Mouse (Mus musculus) thymus, postnatal 0 days (tissue): ENCODE data around the gene Tfr2. TPM values are rescaled to one million over a fixed set of nuclear protein-coding genes. Genes with fewer than 3 reads are reported as not detected.
"Not testable (repeated sequence)": the region's sequence is repeated elsewhere in the genome, so short reads cannot be mapped to it uniquely, and the experiment has no call there.

Experiments
- DNase-seq: peaks from one replicate; pipeline ENCODE4 v3.0.0-alpha.2; 2015; ENCODE audit warnings: low spot score
- polyA plus RNA-seq: library from polyadenylated mRNA; unstranded; fragments of >200 nt; fragmentation: Nextera tagmentation; extraction: Ambion mirVana; gene quantifications from 2 replicates; pipeline ENCODE4 v1.2.1, GENCODE M21; 2015

Gene Tfr2
- polyA plus RNA-seq, 1 experiment from 2014 or later = 0.98 TPM

DNA sequence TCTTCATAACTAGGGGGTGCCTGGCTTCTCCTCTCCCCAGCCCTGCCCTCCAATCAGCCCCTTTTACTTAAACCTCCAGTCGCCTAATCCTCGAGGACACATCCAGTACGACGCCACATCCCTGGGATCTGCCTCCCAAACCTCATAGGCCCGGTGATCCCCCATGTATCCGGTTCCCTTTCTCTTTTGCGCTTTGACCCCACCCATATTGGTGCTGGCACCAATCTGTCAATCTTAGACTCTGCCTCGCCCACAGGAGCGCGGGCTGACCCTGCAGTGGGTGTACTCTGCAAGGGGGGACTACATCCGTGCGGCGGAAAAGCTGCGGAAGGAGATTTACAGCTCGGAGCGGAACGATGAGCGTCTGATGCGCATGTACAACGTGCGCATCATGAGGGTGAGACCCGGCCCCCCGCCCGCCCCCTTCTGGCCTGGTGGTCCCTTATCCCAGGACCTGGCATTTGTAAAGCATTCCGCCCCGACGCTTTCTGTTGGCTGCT lies 14.1 kb downstream of the Tfr2 start:
- DNase-seq = peak; percentile 30

DNA sequence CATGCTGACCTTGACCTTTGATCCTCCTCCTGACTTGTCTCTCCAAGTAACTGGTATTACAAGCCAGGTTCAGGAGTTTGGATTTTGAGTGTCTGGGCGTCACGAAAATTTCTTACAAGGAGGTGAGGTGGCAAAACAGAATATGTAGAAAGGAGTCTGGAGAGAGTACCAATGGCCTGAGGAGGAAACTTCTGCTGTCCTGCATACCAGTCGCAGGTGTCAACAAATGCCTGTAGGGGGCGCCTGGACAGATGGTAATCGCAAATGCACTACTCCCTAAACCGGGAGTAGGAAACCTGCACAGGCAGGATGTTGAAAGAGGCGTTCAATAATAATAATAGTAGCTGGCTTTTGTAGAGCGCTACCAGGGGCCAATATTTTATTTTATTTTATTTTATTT lies 15.3 kb downstream of the Tfr2 start:
- DNase-seq = peak; percentile 69

DNA sequence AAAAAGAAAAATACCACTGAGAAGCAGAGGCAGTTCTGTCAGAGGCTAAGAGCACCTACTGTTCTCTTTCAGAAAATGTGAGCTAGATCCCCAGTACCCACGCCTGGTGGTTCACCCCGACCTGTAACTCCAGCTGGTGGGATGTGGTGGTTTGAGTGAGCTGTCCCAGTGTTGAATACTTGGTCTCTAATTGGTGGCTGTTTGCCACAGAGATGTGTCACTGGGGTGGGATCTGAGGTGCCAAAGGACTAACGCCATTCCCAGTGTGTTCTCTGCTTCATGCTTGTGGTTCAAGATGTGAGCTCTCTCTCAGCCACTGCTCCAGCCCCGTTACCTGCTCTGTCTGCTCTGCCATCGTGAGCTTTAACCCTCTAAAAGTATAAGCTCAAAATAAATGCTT lies 20.9 kb downstream of the Tfr2 start:
- DNase-seq = no peak

DNA sequence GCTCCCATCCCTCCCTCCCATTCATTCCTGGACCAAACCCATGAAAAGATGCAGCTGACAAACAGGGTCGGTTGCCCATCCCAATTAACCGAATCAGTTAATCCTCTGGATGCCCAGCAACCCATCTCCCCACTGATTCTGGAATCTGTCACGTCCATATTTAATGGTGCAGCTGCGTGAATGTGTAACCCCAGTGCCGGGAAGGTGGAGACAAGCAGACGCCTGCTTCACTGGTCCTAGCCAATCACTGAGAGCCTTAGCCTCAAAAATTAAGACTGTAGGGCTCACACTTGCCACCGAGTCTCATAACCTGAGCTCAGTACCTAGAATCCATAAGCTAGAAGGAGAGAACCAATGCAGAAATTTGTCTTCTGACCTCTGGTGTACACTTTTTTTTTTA lies 26.3 kb downstream of the Tfr2 start:
- DNase-seq = no peak

DNA sequence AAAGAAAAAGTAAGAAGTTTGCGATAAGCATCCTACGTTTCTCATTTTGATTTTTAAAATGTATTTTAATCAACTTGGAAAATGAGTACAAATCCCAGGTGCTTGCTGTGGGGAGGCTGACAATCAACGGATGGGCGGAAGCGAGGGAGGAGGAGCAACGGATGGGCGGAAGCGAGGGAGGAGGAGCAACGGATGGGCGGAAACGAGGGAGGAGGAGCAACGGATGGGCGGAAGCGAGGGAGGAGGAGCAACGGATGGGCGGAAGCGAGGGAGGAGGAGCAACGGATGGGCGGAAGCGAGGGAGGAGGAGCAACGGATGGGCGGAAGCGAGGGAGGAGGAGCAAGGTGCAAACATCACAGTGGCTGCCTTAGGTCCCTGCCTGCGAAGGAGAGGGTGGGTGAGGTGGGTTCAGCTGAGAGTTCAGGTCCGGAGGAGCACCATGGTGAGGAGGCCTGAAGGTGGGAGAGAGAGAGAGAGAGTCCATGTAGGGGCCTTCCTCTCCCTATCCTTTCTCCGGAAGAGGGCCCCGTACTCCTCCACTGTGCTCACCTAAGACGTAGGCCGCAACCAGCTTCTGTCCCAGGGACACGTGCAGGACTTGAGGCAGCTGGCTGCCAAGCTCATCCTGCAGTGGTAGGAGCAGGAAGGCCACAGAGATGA lies 27.1 kb downstream of the Tfr2 start:
- peak; percentile 62 for DNase-seq

DNA sequence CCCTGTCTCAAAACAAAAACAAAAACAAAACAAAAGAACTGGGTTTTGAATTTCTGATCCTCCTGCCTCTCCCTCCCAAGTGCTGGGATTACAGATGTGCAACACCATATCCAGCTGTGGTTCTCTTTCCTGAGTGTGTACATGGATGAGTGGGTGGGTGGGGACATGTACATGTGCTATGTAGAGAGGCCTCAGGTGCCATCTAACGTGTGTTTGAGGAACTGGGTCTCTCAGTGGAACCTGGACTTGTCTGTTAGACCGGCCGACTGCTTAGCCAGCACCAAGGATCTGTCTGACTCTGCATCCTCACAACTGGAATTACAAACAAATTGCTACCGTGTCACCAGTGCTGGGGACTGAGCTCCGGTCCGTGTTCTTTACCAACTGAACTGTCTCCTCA lies 28.0 kb downstream of the Tfr2 start:
- no peak for DNase-seq

DNA sequence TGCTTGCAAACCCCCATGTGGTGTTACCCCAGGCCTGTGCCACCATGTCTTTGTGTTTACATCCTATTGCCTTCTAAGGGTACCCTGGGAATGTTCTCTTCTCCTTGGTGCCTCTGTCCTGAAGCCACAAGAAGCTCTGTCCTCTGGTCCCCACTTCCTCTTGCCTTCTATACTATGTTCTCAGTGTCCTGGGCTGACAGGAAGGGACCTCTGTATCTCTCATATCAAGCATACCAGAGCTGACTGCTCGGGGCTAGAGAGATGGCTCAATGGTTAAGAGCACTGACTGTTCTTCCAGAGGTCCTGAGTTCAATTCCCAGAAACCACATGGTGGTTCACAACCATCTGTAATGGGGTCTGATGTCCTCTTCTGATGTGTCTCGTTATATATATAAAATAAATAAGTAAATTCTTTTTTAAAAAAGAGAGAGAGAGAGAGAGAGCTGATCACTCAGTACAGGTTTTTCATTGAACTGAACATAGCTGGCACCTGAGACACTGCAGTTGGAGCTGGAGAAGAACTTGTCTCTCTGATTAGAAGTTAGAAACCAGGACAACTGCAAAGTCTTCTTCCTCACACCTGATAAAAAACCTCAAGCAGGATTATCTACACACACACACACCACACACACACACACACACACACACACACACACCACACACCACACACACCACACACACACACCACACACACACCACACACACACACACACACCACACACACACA lies 28.6 kb downstream of the Tfr2 start:
- no peak for DNase-seq

DNA sequence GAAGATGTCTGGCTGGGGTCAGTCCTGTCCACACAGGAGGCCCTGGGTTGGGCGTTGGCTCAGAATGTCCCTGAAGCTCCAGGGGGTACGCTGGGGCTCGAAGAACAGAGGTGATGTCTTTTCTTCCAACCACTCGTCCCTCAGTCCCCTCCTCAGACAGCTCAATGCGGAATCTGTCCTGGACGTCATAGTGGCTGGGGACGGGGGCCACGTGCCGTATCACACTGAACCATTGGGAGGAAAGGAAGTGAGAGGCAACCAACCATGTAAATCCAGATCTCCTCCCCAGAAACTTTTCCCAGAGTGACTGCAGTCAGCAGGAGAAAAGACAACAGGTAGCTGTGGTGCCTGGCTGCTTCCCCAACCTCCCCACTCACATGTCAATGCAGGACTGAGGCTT lies 30.0 kb downstream of the Tfr2 start:
- DNase-seq = no peak

DNA sequence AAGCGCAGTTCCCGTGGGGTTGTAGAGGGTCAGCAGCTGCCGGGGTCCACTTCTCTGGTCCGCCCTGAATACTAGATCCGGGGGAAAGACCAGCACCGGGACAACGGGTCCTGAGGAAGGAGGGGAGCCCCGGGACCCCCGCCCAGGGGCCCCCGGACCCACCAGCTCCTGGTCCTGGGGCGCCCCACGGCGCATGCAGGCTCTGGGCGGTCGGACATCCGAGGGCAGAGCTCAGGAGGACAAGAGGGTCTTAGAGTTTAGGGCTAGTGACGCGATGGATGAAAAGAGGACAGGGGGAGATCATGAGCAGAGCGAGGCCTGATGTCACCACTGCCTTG lies 30.6 kb downstream of the Tfr2 start:
- DNase-seq = no peak

DNA sequence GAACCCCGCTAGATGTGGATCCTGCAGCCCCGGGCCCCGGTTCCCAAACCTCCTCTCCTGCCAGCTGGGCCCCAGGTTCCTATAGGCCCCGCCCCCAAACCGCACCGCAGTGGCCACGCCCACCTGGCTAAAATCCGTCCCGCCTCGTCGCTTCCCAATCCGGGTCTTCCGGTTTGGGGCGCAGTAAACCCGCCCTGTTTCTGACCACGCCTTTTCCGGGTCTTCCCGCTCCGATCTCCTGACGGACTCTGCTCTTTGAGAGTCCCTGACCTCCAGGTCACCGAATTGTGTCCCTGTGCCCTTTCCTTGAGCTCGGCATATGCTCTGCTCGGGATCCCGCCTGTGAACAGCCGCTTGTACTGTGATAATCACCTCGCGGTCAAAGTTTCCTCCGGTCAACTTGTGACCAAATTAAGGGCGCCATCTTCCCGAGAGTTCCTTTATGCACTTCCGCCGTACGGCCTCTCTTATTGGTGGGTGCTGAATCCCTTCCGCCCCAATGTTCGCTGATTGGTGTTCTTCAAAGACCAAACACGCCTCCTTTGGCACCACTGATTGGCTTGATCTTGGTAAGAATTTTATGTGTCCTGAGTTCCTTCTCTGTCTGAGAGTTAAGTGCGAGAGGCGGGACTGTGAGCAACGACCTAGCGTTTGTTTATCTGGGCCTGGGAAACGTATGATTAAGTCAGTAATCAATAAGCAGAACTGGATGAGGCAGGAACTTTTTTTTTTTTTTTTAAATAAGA lies 31.2 kb downstream of the Tfr2 start, which contains the start of gene Mospd3:
Gene Mospd3, minus strand, starts transcription at position 440 of the 746 bp plus-strand sequence.
- peak; percentile 98 for DNase-seq

DNA sequence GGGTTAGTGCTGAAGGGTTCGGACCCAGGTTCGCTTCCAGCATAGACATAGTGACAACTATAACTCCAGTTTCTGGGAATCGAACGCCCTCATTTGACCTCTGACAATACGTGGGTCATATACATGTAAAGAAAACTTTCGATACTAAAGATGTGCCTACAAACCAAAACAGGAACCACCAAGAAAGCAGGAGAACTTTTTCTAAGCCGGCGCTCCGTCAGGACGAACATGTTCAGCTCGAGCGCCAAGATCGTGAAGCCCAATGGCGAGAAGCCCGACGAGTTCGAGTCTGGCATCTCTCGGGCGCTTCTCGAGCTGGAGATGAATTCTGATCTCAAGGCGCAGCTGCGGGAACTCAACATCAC lies 31.7 kb downstream of the Tfr2 start:
- DNase-seq = peak; percentile 49

DNA sequence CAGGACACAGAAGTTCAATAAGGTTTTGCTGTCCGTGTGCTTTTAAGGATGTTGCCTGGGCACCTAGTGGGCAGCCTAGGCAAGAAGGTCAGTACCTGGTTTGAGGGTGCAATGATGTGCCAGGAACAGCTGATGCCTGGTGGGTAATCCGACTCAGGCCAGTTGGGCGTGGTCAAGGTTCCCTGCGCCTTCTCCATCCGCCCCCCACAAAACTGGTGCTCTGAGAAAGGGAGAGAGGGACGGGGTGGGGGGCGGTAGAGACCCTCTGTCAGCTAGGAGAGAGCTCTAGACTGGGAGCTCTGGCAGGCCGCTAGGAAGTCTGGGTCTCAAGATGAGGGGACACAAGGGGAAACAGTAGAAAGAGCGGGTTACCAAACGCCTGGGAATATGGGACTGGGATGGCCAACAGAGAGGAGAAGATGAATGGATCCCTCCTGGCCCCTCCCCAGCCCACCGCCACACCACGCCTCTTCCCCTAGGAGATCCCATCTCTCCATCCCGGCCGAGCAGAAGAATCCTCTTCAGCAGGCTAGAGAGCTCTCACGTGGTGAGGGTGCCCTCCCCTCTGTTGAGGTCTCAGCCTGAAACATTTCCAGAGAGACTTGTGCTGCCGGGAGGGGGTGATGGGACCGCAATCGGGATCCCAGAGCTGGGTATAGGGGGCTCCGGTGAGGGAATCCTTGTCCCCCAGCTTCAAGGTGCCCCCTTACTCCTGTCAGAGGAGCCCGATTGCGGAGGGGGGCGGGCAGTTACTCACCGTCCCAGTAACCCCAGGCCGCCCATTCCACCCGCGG lies 38.4 kb downstream of the Tfr2 start:
- no peak for DNase-seq

DNA sequence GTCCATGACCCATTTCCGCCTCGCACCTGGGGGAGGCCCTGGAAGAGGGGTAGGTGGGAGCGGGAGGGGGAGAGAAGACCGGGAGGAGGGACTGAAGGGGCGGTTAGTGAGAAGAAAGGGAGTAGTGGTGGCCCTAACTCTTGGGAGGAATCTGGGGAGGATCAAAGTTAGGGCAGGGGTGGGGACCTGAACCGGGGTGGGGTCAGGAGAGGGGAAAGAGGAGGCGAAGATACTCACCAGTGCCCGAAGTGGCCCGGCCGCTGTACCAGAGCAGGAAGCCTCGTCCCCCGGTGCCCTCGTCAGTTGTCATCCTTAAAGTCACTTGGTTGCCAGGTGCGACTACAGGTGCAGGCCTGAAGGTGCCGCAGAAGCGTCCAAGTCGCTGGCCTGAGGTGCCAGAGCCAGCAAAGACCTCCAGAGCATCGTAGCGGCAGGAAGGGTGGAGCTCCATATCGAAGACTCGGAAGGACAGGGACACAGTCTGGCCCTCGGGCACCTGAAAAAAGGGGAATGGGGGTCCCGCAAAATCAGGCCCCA lies 39.1 kb downstream of the Tfr2 start:
- no peak for DNase-seq

DNA sequence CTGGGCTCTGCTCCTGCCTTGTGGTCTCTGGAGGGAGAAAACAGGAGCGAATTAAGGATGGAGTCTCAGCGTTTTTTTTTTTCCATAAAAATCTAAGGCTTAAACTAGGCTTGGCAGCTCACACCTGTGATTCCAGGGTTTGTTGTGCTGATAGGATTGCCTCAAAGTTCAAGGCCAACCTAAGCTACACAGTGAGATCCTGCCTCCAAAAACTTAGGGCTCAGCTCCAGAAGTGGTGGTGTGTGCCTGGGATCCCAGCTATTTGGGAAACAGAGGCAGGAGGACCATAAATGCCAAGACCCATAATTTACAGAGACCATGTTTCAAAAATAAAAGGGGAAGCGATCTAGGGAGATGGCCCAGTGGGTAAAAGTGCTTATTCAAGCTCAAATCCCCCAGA lies 39.7 kb downstream of the Tfr2 start:
- DNase-seq = no peak

DNA sequence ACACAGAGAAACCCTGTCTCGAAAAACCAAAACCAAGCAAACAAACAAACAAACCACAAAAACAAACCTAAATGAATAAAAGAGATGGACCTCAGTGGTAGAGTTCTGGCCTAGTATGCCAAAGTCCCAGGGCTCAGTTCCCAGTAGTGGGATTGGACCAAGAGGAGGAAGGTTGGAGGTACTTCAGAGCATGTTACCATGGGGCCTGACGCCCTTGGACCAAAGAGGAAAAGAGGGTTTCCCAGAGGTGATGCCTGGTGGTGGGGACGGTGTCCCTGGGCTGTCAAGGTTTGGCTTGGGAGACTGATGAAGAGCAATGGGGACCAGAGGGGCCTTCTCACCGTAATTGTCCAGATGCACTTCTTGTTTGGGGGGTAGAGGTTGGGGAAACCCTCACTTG lies 40.4 kb downstream of the Tfr2 start:
- DNase-seq = no peak

DNA sequence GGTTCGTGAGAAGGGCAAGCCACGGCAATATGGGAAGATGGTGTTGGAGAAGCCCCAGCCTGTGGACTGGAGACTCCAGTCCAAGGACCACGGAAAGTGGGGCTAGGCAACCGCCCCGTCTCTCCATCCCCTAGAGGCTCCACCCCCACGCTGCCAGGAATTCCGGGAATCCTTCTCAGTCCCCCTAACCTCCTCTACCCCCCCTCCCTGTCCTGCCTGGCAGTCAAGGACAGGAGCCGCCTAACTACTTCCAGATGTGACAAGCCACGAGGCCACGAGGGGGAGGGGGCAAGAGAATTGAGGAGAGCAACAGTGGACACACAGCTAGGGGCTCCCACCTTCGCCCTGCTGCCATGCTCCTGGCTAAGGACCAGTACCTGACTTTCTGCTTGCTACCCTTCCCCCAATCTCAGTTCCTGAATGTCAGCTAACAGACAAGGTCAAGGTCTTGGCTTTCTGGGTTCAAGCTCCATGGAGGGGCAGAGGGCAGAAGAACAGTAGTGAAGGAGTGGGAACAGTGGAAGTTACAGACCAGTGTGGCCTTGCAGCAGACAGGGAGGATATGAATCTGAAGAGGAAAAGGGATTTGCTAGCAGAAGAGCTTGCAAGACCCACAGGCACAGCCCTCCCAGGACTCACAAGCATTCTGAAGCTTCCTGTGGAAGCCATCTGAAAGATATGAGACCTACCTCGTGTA lies 41.1 kb downstream of the Tfr2 start:
- DNase-seq = no peak

DNA sequence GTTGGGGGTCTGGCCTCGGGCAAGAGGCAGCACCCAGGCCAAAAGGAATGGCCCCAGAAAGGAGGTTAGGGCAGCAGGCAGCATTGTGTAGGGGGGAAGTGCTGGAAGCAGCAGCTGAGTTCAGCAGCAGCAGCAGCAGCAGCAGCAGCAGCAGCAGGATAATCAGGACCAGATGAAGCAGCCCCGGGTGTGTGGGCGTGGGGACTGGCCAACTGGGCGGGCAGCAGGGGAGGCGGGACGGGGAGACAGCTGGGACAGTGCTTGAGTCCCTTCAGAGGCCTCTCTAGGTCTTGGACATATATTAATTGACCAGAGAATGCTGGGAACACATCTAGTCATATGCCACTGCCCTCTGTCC lies 41.6 kb downstream of the Tfr2 start:
- no peak for DNase-seq

DNA sequence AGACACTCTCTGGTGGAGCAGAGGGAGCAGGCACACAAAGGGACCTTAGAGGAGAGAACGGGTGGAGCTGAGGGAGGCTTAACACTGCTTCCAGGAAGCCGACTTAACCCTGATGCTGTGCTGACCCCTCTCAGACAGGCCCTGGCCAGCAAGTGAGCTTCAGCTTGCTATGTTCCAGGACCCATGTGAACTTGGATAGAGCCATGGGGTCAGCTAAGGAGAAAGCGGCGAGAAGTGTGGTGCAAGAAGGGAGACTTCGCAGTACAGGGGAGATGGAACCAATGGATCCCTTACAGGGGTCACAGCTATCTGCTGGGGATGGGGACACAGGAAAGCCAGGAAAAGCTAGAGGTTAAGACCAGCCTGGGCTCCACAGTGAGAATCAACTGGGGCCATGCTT lies 43.4 kb downstream of the Tfr2 start:
- no peak for DNase-seq

DNA sequence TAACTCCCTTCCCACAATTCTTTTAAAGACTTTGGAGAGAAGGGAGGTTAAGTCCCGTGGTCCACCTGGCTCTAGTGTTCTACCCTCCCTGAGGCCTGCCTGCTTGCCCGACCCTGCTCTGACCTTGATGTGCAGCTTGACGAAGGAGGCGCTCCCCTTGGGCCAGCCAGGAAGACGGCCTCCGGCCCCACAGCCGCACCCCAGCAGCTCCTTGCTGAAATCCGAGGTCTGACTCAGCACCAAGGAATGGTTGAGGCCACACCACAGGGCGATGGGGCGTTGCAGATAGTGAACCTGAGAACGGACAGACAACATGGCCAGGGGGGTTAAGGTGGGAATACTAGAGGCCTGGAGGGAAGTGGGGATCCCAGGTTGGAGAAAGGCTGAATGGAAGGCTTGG lies 43.9 kb downstream of the Tfr2 start, which contains the start of gene Pcolce:
Gene Pcolce, minus strand, starts transcription at position 235 of the 400 bp plus-strand sequence.
- DNase-seq = no peak

DNA sequence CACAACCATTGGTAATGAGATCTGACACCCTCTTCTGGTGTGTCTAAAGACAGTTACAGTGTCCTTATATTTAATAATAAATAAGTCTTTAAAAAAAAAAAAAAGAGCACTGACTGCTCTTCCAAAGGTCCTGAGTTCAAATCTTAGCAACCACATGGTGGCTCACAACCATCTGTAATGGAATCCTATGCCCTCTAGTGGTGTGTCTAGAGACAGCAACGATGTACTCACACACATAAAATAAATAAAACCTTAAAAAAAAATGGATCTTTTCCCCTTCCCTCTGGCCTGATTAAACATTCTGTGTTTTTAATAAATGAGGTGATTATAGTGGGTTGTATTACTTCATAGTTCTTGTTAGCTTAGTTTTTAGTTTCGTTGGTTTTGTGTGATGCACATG lies 45.3 kb downstream of the Tfr2 start:
- DNase-seq = not testable (repeated sequence)

DNA sequence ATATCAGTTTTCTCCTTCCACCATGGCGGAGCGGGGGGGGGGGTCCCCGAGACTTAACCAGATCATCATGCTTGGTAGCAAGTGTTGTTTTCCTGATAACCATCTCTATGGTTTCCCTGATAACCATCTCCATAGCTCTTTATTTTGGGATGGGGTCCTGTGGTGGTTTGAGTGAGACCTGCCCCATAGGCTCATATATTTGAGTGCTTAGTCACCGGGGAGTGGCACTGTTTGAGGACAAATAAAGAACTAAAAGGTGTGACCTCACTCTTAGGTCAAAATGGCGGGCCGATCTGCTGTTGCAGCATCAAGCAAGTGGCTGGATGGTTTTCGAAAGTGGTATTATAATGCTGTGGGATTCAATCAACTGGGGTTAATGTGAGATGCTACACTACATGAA lies 45.7 kb downstream of the Tfr2 start:
- no peak for DNase-seq
